Mouse (Mus musculus): ENCODE data around the gene Vps26c.
"Not testable (repeated sequence)": the region's sequence is repeated elsewhere in the genome, so short reads cannot be mapped to it uniquely, and the experiment has no call there.

Vps26c gene

GRCm38 (mm10) chr16:94497176-94497575 lies 29.5 kb downstream of the Vps26c start:
- in situ Hi-C loops (cut with MboI) = not testable (repeated sequence)

GRCm38 (mm10) chr16:94489326-94489725 lies 37.3 kb downstream of the Vps26c start:
- in situ Hi-C loops (cut with MboI) = no loop called here

GRCm38 (mm10) chr16:94487341-94487740 lies 39.3 kb downstream of the Vps26c start:
- in situ Hi-C loops (cut with MboI) = no loop called here

DNA sequence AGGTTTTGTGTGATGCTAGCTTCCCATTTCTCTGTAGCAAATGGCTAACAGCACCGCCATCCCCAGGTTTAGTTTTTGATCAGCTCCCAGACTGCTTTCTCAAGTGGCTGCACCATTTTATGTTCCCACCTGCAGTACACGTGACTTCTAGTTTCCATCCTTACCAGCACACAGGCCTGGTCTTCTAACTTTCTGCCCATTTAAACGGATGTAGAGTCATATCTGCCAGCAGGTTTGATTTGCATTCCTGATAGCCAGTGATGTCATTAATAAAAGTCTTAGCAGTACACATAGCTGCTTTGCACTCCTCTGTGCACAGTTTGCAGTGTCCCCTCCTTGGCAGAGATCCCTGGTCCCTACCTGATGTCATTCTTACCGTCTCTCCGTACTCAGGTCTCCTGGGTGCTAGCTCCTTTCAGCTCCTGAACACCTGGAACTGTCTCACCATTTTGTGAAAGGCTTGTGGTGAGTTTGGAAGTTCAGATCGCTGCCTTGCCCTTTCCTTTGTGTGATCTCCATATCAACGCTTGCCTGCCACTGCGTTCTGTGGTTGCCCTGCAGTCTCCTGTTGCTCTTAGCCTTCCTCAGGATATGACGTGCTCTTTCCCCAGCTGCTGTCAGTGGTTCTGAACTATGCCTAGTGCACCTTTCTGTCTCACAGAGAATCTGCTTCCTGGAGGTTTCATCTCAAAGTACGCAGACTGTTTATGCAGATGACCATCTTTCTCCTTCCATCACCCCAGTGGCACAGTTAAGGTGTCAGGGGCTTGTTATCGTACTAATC lies 41.7 kb downstream of the Vps26c start:
- in situ Hi-C loops (cut with MboI) = no loop called here

DNA sequence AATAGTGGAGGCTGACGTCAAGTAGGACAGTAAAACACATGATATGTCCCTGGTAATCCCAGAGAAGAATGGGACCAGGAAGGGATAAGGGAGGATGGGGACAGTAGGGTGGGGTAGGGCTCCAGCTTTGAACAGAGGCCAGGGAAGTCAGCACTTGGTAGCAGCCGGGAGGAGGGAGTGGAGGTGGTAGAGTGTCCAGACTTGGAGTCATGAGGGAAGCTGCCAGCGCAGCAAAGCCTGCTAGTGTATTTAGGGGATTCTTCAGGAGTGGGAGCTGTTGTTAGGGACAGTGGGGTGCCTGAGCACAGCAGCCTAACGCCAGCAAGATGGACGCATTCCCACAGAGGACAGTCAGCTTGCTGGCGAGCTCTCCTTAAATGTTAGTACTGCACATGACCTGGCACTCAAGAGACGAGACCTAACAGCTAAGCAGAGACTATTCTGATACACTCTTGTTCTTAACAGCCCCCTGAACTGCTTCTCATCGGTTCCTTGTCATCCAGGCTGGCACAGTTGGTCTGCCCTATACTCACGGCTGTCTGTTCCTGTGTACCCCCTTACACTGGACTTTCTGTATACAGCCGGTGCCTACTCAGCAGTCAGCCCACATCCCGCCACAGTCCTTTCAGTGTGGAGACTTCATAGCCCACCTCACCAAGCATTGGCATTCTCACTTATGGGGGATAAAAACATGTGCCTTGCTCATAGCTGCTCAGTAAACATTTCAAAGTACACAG lies 53.4 kb downstream of the Vps26c start:
- in situ Hi-C loops (cut with MboI) = no loop called here

- in situ Hi-C loops (cut with MboI) = no loop called here
These were observed 54.1 kb downstream of the Vps26c start for GRCm38 (mm10) chr16:94472515-94472951.

- in situ Hi-C loops (cut with MboI) = no loop called here
These were observed 58.2 kb downstream of the Vps26c start for GRCm38 (mm10) chr16:94468391-94468790.

- in situ Hi-C loops (cut with MboI) = no loop called here
These were observed 59.1 kb downstream of the Vps26c start for GRCm38 (mm10) chr16:94467337-94468055.

DNA sequence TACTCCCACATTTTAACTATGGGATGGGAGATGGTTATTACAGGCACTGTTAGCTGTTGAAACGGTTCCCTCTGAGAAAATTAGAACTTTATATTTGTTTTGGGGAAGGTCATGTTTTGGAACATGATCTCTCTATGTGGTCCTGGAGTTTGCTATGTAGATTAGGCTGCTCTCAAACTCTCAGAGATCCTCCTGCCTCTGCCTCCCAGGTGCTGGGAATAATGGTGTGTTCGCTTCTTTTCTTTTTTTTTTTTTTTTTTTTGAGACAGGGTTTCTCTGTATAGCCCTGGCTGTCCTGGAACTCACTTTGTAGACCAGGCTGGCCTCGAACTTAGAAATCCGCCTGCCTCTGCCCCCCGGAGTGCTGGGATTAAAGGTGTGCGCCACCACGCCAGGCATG lies 60.3 kb downstream of the Vps26c start:
- in situ Hi-C loops (cut with MboI) = not testable (repeated sequence)

DNA sequence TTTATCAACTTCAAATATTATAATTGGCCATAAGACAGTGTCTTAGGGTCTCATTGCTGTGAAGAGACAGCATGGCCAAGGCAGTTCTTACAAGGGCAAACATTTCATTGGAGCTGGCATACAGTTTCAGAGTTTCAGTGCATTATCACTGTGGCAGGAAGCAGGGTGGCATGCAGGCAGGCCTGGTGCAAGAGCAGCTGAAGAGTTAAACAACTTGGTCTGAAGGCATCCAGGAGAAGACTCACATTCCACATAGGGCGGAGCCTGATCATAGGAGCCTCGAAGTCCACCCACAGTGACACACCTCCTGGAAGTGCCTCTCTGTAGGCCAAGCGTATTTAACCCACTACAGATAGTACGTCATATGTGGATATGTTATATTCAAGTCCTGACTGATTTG lies 60.7 kb downstream of the Vps26c start:
- in situ Hi-C loops (cut with MboI) = no loop called here

GRCm38 (mm10) chr16:94464067-94464466 lies 62.6 kb downstream of the Vps26c start:
- in situ Hi-C loops (cut with MboI) = no loop called here

DNA sequence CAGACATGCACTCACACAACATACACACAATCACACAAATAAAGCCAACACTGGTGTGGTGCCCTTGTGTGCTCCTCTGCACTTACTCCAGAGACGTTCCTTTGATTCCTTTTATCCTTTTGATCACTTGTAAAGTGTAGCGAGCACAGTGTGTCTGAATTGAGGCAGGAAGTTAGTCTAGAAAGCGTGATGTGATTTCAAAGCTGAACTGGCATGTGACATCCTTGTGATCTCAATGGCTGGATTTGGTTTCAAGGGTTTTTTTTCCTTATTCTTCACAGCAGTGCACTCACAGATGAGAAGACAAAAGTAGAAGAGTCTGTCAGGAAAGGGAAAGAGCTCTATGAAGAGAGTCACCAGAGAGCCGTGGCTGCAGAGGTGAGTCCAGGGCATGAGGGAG lies 72.5 kb downstream of the Vps26c start:
- in situ Hi-C loops (cut with MboI) = no loop called here

- in situ Hi-C loops (cut with MboI) = no loop called here
These were observed 73.9 kb downstream of the Vps26c start for GRCm38 (mm10) chr16:94452768-94453167.

- in situ Hi-C loops (cut with MboI) = no loop called here
These were observed 74.8 kb downstream of the Vps26c start for GRCm38 (mm10) chr16:94451545-94452488.

DNA sequence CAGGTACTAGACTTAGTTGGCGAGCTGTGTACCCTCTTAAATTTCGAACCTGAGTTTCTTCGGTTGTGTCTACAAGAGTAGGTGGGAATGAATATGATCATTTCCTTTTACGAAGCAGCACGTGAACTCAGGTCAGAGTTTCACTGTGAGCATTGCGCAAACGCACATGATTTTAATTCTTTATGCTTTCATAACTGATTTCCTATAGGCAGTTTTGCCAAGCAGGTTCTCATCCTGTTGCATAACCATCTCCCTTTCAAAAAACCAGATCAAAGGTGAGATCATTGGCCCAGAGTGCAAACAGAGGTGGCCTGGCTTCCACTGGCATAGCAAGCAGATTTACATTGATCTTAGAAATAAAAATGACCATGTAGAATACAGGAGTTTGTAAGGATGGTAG lies 77.0 kb downstream of the Vps26c start:
- in situ Hi-C loops (cut with MboI) = no loop called here

DNA sequence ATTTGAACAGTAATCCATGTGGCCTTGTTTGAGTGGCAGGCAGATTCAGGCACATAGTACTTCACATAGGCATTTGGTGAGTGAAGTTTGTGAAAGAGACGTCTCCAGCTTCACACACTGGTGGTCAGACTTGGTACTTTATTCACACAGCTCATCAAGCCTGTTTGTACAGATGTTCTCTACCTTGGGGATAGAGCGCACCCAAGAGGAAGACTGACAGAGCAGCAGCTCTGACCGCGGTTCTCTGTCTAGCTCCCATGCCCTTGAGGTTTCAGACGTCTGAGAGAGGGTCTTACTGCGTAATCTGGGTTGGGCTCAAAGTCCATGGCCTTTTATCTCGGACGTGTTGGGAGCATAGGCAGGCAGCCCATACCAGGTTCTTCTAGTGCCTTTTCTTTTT lies 77.5 kb downstream of the Vps26c start:
- in situ Hi-C loops (cut with MboI) = no loop called here
